18 mouse cellular contexts compared by ENCODE assay signal in the genomic region with DNA sequence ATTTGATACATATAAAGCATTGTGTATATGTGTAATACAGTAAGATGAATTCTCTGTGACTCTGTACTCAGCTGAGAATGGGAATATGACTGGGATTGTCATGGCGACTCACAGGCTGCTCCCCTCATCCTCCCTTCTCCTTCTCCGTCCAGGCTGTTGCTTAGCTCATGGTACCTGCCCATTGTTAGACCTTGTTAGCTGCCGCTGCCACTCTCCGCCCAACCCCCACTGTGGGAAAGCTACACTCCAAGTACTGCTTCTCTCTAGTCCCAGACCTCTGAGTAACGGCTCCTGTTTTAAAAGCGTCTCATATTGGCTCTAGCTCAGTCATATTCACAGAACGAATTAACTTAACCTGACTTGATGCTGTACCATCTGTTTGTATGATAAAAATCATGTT. TPM values are rescaled to one million over a fixed set of nuclear protein-coding genes. Genes with fewer than 3 reads are reported as not detected.
"Had no signal": no experiment of that assay in that cellular context is flagged by ENCODE, and none has a peak within 500 bp of the region (broad histone marks: within the 10 kb centered on the region; RNA-seq: fewer than 3 reads in every experiment).

No protein-coding gene starts in this region.

- H3K36me3 ChIP-seq: liver, embryonic 15.5 days; midbrain, embryonic 13.5 days; midbrain, embryonic 15.5 days; neural tube, embryonic 12.5 days had no signal

- H3K4me1 ChIP-seq: liver, embryonic 15.5 days; megakaryocyte, embryonic 14.5 days; midbrain, embryonic 13.5 days; midbrain, embryonic 15.5 days; neural tube, embryonic 12.5 days had no signal

- ATAC-seq: midbrain, embryonic 13.5 days; midbrain, embryonic 15.5 days had no signal

- H3K27ac ChIP-seq: liver, embryonic 15.5 days; macrophage; midbrain, embryonic 13.5 days; midbrain, embryonic 15.5 days; neural tube, embryonic 12.5 days had no signal

- DNase-seq: lung, embryonic 14.5 days; lung, postnatal 10 days; right cerebral cortex, postnatal 14 days; spleen, adult 18-20 months; thymus, adult 18-20 months; thymus, postnatal 14 days; thymus, postnatal 36 days had no signal

- H3K9me3 ChIP-seq: liver, embryonic 15.5 days; midbrain, embryonic 13.5 days; midbrain, embryonic 15.5 days; neural tube, embryonic 12.5 days had no signal

- H3K4me2 ChIP-seq: liver, embryonic 15.5 days; lung, embryonic 14.5 days; midbrain, embryonic 11.5 days; midbrain, embryonic 13.5 days; midbrain, embryonic 15.5 days; neural tube, embryonic 12.5 days had no signal

- H3K9ac ChIP-seq: liver, embryonic 15.5 days; lung, embryonic 14.5 days; midbrain, embryonic 13.5 days; midbrain, embryonic 15.5 days; neural tube, embryonic 12.5 days had no signal

- H3K27me3 ChIP-seq: liver, embryonic 15.5 days; midbrain, embryonic 13.5 days; midbrain, embryonic 15.5 days; neural tube, embryonic 12.5 days had no signal

- H3K4me3 ChIP-seq: liver, embryonic 15.5 days; megakaryocyte, embryonic 14.5 days; midbrain, embryonic 13.5 days; midbrain, embryonic 15.5 days; neural tube, embryonic 12.5 days had no signal

RNA-seq across cellular contexts. Expression of a gene that starts 9.3 kb away (rescaled TPM):
- total RNA-seq: midbrain, postnatal 0 days; monocyte, adult 5-6 weeks; neutrophil, adult 5-6 weeks had no signal
- polyA plus RNA-seq: midbrain, embryonic 11.5 days; midbrain, embryonic 15.5 days; midbrain, postnatal 0 days; neural tube, embryonic 12.5 days; neural tube, embryonic 14.5 days had no signal

RNA-seq across cellular contexts. Expression of a gene that starts 33.4 kb away (rescaled TPM):
- total RNA-seq: monocyte, adult 5-6 weeks; neutrophil, adult 5-6 weeks had no signal
- polyA plus RNA-seq: macrophage had no signal
